Mouse (Mus musculus): ENCODE measurements around the gene Olfr309. TPM values are rescaled to one million over a fixed set of nuclear protein-coding genes. Genes with fewer than 3 reads are reported as not detected.
"Not testable (repeated sequence)": the region's sequence is repeated elsewhere in the genome, so short reads cannot be mapped to it uniquely, and the experiment has no call there.

Gene Olfr309
- polyA plus RNA-seq (2015; fragmentation: Nextera tagmentation; extraction: Ambion mirVana), result not detected in 2 replicates

DNA sequence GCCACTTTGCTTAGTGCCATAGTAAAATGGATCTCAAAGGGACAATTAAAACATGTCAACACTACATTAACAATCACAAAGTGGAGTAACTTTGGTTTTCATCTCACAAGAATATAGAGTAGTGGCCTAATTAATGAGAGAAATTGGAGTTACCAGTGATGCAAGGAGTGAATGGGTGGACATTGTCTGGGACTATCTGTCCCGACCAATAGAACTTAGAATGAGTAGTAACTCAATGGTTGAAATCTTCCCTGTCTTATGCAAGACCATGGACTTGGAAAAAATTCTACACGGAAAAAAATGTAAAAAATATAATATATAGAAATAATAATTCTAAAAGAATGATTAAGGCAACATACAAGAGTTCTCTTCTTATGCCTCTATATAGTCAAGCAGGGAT, at the start of gene Olfr309:
Olfr309 (minus strand) TSS at position 101 of the 400 bp plus-strand sequence.
- Histone ChIP-seq H3K4me1 (no peaks in the 10 kb centered on the region), H3K4me2 (replicated peaks) (no peak within 1 kb of the TSS), H3K4me3 (no peak within 1 kb of the TSS), H3K27ac (replicated peaks) (no peak within 1 kb of the TSS), H3K9me3 (no peaks in the 10 kb centered on the region), H3K9ac (replicated peaks) (no peak within 1 kb of the TSS), H3K36me3 (no peaks in the 10 kb centered on the region), H3K27me3 (no peaks in the 10 kb centered on the region)
- ATAC-seq (replicated peaks), result no peak
- WGBS, result 81% methylated on average over 2 of the region's 2 CpGs

DNA sequence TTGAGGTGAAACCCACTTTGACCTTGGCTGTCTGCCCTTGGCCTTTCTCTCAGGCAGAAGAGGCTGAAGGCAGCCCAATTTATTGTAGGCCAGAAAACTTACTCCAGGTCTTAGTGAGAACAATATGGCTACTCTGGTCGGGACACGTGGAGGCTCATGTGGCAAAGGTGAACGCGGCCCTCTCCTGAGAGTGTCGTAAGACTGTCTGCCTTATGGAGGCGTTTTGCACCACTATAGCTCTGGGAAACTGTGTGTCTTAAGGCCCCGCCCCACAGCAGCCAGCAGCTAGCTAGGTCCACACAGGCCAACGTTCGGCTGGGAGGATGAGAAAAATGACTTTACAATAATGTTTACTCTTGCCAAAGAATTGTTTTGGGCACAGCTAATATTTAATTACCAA, 32.8 kb upstream of the Olfr309 start:
- 90% methylated on average over 9 of the region's 9 CpGs for WGBS
- not testable (repeated sequence) for H3K27ac ChIP-seq (replicated peaks); H3K4me3 ChIP-seq; H3K4me2 ChIP-seq (replicated peaks); H3K36me3 ChIP-seq; H3K9ac ChIP-seq (replicated peaks); ATAC-seq (replicated peaks); H3K27me3 ChIP-seq; H3K4me1 ChIP-seq; H3K9me3 ChIP-seq

DNA sequence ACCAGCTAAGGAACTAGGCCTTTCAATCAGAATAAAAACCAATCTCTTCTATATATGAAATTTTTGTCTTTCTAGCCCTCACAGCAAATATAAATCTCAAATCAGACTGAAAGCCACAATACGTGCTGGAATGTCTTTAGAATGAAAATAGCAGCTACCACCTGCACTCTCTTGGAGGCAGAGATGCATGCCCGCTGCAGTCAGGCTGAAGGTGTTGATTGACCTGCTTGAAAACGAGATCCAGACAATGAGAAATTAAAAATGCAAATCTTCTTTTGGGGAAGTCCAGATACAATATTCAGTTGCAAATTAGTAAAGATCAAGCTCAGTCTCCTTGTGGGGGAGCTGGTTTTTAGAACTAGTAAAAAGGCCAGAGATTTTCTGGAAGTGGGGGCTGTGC, 30.7 kb upstream of the Olfr309 start:
- Histone ChIP-seq H3K27ac (replicated peaks) (no peak overlapping the region), H3K4me1 (no peaks in the 10 kb centered on the region), H3K36me3 (no peaks in the 10 kb centered on the region), H3K4me3 (no peak overlapping the region), H3K9ac (replicated peaks) (no peak overlapping the region), H3K27me3 (no peaks in the 10 kb centered on the region), H3K4me2 (replicated peaks) (no peak overlapping the region), H3K9me3 (no peaks in the 10 kb centered on the region)
- WGBS, result 51% methylated on average over 3 of the region's 3 CpGs
- no peak for ATAC-seq (replicated peaks)

DNA sequence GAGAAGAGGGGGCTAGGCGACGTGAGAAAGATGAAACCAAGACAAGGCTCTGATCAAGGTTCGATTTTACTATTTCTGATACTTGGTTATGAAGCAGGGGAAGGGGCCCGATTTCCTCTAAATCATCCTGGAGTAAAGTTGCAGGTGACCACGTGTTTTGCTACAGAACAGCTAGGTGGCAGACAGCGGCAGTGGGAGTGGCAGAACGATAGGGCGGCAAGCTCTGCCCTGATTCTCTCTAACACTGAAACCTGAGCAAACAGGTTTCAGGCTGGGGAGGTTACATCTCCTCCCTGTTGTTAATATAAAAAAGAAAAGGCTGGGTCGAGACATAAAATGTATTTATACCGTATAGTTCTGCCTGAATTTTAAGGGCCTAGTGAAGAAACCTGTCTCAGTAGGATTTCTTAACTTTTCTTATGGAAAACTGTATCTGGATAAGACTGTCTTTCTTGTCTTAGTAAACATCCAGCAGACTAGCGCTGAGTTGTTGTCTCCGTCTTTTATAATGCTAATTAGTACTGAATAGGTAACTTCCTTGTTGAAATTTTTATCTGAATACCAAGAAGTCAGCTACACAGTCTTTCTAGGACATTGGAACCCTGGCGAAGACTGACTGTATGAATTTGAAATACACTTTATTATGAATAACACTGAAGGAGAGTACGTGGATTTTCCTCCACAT, 29.5 kb upstream of the Olfr309 start:
- H3K27me3 ChIP-seq, result no peaks in the 10 kb centered on the region

DNA sequence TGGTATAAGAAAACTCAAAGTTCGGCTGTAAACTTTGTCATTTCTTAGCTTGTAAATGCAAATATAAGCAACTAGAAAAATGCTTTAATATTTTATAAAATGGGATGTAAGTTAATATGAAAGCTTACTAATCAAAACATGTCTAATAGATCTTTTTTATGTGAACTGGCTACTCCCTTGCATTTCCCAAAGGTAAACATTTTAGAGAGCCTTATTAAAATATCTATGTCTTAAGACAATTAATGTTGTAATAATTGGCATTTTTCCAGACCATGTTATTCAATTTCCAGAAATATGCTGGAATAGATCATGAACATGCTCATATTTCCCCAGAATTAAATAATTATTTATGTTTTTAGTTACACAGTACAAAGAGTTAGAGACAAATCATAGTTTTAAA, 24.0 kb upstream of the Olfr309 start, which contains the start of gene Olfr307:
Olfr307 (minus strand) TSS at position 101 of the 400 bp plus-strand sequence.
- H3K9ac ChIP-seq (replicated peaks), result no peak within 1 kb of the TSS
- no peak within 1 kb of the TSS for H3K4me3 ChIP-seq
- H3K36me3 ChIP-seq, result no peaks in the 10 kb centered on the region
- H3K4me1 ChIP-seq, result no peaks in the 10 kb centered on the region
- H3K9me3 ChIP-seq, result no peaks in the 10 kb centered on the region
- no peak for ATAC-seq (replicated peaks)
- H3K4me2 ChIP-seq (replicated peaks), result no peak within 1 kb of the TSS
- WGBS, result 73% methylated on average over 1 of the region's 1 CpGs
- H3K27me3 ChIP-seq, result no peaks in the 10 kb centered on the region
- H3K27ac ChIP-seq (replicated peaks), result no peak within 1 kb of the TSS

More for the DNA sequence above, 29.5 kb upstream of the Olfr309 start:
- H3K36me3 ChIP-seq, result no peaks in the 10 kb centered on the region
- WGBS, result 79% methylated on average over 14 of the region's 14 CpGs
- H3K9me3 ChIP-seq, result no peaks in the 10 kb centered on the region
- no peak for ATAC-seq (replicated peaks)
- no peak overlapping the region for H3K4me3 ChIP-seq
- H3K4me2 ChIP-seq (replicated peaks), result no peak overlapping the region
- no peaks in the 10 kb centered on the region for H3K4me1 ChIP-seq
- no peak overlapping the region for H3K27ac ChIP-seq (replicated peaks)
- no peak overlapping the region for H3K9ac ChIP-seq (replicated peaks)

DNA sequence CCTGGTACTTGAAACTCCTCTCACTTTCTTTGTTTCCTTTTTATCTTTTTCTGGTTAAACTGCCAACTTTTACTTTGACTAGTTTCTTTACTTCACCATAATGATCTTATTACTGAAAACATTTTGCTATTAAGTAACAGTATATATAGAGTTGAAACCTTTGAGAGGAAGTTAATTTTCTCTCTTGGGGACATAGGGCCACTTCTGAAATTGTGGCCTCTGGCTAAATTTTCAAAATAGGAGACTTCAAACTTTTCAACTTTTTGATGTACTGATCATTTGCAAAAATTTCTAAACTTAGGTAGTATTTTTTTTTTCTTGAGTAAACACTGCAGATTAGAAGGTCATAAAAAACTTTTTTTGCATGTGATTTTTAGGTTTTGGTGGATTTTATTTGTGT, 12.0 kb upstream of the Olfr309 start, which contains the start of gene Olfr308:
Olfr308 (minus strand) TSS at position 101 of the 400 bp plus-strand sequence.
- Histone ChIP-seq H3K4me3 (no peak within 1 kb of the TSS), H3K27ac (replicated peaks) (no peak within 1 kb of the TSS), H3K36me3 (no peaks in the 10 kb centered on the region), H3K9me3 (no peaks in the 10 kb centered on the region), H3K4me2 (replicated peaks) (no peak within 1 kb of the TSS), H3K27me3 (no peaks in the 10 kb centered on the region), H3K9ac (replicated peaks) (no peak within 1 kb of the TSS), H3K4me1 (no peaks in the 10 kb centered on the region)
- no peak for ATAC-seq (replicated peaks)

DNA sequence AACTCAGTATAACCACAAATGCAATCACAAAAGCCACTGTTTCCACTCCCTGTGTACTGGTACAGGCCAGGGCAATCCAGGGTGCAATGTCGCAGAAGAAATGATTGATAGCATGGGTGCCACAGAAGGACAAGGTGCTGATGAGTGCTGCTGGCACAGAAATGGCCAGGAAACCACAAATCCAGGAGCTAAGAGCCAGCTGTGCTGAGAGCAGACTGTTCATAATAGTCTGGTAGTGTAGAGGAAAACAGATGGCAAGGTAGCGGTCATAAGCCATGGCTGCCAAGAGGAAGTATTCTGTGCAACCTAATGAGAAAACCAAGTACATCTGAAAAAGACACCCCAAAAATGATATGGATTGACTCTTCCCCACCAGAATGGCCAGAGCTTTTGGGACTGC, 7.8 kb upstream of the Olfr309 start:
- Histone ChIP-seq H3K36me3 (no peaks in the 10 kb centered on the region), H3K9ac (replicated peaks) (no peak overlapping the region), H3K4me2 (replicated peaks) (no peak overlapping the region), H3K4me3 (no peak overlapping the region), H3K27ac (replicated peaks) (no peak overlapping the region), H3K9me3 (no peaks in the 10 kb centered on the region), H3K27me3 (no peaks in the 10 kb centered on the region), H3K4me1 (no peaks in the 10 kb centered on the region)
- ATAC-seq (replicated peaks), result no peak
- WGBS, result 90% methylated on average over 2 of the region's 2 CpGs

DNA sequence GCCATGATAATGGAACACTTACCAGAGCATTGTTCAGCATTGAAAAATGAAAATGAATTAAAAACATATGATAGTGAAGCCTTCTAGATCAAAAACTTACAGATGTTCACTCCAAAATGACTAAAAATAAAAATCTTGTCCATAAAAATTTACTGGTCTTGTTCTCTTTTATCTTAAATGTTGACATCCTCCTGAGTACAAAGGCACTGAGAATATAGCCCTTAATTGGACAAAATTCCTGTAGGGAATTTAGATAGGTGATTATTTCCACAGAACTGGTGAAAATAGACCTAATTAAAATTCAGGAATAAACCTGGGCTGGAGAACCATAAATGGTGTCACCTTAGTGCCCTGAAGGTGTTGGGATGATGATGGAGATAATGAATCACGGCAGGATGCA, 36.4 kb downstream of the Olfr309 start, which contains the start of gene Olfr310:
Olfr310 (minus strand) TSS at position 101 of the 400 bp plus-strand sequence.
- H3K4me3 ChIP-seq, result no peak within 1 kb of the TSS
- no peak within 1 kb of the TSS for H3K4me2 ChIP-seq (replicated peaks)
- H3K36me3 ChIP-seq, result no peaks in the 10 kb centered on the region
- WGBS, result 65% methylated on average over 1 of the region's 1 CpGs
- no peak within 1 kb of the TSS for H3K27ac ChIP-seq (replicated peaks)
- no peak for ATAC-seq (replicated peaks)
- no peaks in the 10 kb centered on the region for H3K9me3 ChIP-seq
- H3K4me1 ChIP-seq, result no peaks in the 10 kb centered on the region
- H3K27me3 ChIP-seq, result no peaks in the 10 kb centered on the region
- H3K9ac ChIP-seq (replicated peaks), result no peak within 1 kb of the TSS

Small RNAs within 50 kb of the gene (microRNA-seq; reads per million reads assigned to microRNA genes)
- not detected for gene Gm23192

Other genes with a start within 250 kb of the Olfr309 start
- gene Vmn2r75, start 141.9 kb downstream of the Olfr309 start, polyA plus RNA-seq (2015; fragmentation: Nextera tagmentation; extraction: Ambion mirVana), result not detected in 2 replicates
- not detected in 2 replicates for gene Vmn2r76, start 67.4 kb downstream of the Olfr309 start, polyA plus RNA-seq (2015; fragmentation: Nextera tagmentation; extraction: Ambion mirVana)
- gene Olfr310, start 36.5 kb downstream of the Olfr309 start, polyA plus RNA-seq (2015; fragmentation: Nextera tagmentation; extraction: Ambion mirVana), result not detected in 2 replicates
- gene Olfr308, start 11.9 kb upstream of the Olfr309 start, polyA plus RNA-seq (2015; fragmentation: Nextera tagmentation; extraction: Ambion mirVana), result not detected in 2 replicates
- not detected in 2 replicates for gene Olfr307, start 23.9 kb upstream of the Olfr309 start, polyA plus RNA-seq (2015; fragmentation: Nextera tagmentation; extraction: Ambion mirVana)
- not detected in 2 replicates for gene Olfr305, start 53.2 kb upstream of the Olfr309 start, polyA plus RNA-seq (2015; fragmentation: Nextera tagmentation; extraction: Ambion mirVana)
- not detected in 2 replicates for gene Olfr304, start 73.0 kb upstream of the Olfr309 start, polyA plus RNA-seq (2015; fragmentation: Nextera tagmentation; extraction: Ambion mirVana)
- gene Olfr303, start 84.1 kb upstream of the Olfr309 start, polyA plus RNA-seq (2015; fragmentation: Nextera tagmentation; extraction: Ambion mirVana), result not detected in 2 replicates
- not detected in 2 replicates for gene Olfr301, start 90.1 kb upstream of the Olfr309 start, polyA plus RNA-seq (2015; fragmentation: Nextera tagmentation; extraction: Ambion mirVana)
- gene Olfr299, start 146.2 kb upstream of the Olfr309 start, polyA plus RNA-seq (2015; fragmentation: Nextera tagmentation; extraction: Ambion mirVana), result not detected in 2 replicates
- not detected in 2 replicates for gene Olfr298, start 178.8 kb upstream of the Olfr309 start, polyA plus RNA-seq (2015; fragmentation: Nextera tagmentation; extraction: Ambion mirVana)
- gene Olfr297, start 206.3 kb upstream of the Olfr309 start, polyA plus RNA-seq (2015; fragmentation: Nextera tagmentation; extraction: Ambion mirVana), result not detected in 2 replicates